Mouse (Mus musculus) lung, embryonic 14.5 days (tissue): Measurements from ENCODE around the gene Ubash3a. TPM values are rescaled to one million over a fixed set of nuclear protein-coding genes. Genes with fewer than 3 reads are reported as not detected.

ENCODE experiments used
- ATAC-seq: fragments of 200-750 bp; cut with Nextera tagmentation; 2 replicates; pipeline ENCODE4 v1.8.0; 2017; ENCODE audit warnings: mild to moderate bottlenecking, moderate TSS enrichment, moderate library complexity; ENCODE audit not compliant: insufficient read depth
- DNase-seq: peaks from one replicate; pipeline ENCODE4 v3.0.0-alpha.2; 2015
- H3K27ac ChIP-seq: fragments of 300-500 bp; sonication (generic); 2 replicates; pipeline ENCODE4 v1.5.1; 2014; ENCODE audit warnings: low read depth, mild to moderate bottlenecking, moderate library complexity
- H3K27me3 ChIP-seq: fragments of 300-500 bp; sonication (generic); 2 replicates; pipeline ENCODE4 v1.6.1; 2014; ENCODE audit warnings: low read length, control low read depth; ENCODE audit not compliant: insufficient read depth
- H3K36me3 ChIP-seq: fragments of 300-500 bp; sonication (generic); 2 replicates; pipeline ENCODE4 v1.6.1; 2014; ENCODE audit warnings: control low read depth; ENCODE audit not compliant: insufficient read depth
- H3K4me1 ChIP-seq: fragments of 300-500 bp; sonication (generic); 2 replicates; pipeline ENCODE4 v1.6.1; 2014; ENCODE audit warnings: antibody characterized with exemption, control low read depth; ENCODE audit not compliant: insufficient read depth
- H3K4me2 ChIP-seq: fragments of 300-500 bp; sonication (generic); 2 replicates; pipeline ENCODE4 v1.6.1; 2014; ENCODE audit warnings: mild to moderate bottlenecking
- H3K4me3 ChIP-seq: fragments of 300-500 bp; sonication (generic); 2 replicates; pipeline ENCODE4 v1.5.1; 2014; ENCODE audit warnings: low read depth, low read length
- H3K9ac ChIP-seq: fragments of 300-500 bp; sonication (generic); 2 replicates; pipeline ENCODE4 v1.6.1; 2014
- H3K9me3 ChIP-seq: fragments of 300-500 bp; sonication (generic); 2 replicates; pipeline ENCODE4 v1.6.1; 2016; ENCODE audit warnings: low read depth, low read length, control low read depth
- CTCF ChIP-seq: IDR thresholded peaks from 2 replicates; pipeline ENCODE4 v1.5.1; 2016; ENCODE audit warnings: antibody characterized with exemption, low read depth
- WGBS: fragments of 180-500 bp; shearing (Covaris S2); extraction: QIAGEN DNeasy Blood & Tissue Kit; methylation state at CpG from one replicate; pipeline ENCODE4 v1.1.7; 2014; 5-methylcytosine and 5-hydroxymethylcytosine counted together
- polyA plus RNA-seq: library from polyadenylated mRNA; unstranded; fragments of >200 nt; fragmentation: Nextera tagmentation; extraction: Ambion mirVana; gene quantifications from 2 replicates; pipeline ENCODE4 v1.2.1, GENCODE M21; 2014

Ubash3a gene
- polyA plus RNA-seq: 0.26 and 0.64 TPM in 2 replicates

- H3K4me1 ChIP-seq: no peaks in the 10 kb centered on the region
- no peak within 1 kb of the TSS for H3K27ac ChIP-seq
- H3K4me3 ChIP-seq: no peak within 1 kb of the TSS
- H3K9me3 ChIP-seq: no peaks in the 10 kb centered on the region
- no peaks in the 10 kb centered on the region for H3K36me3 ChIP-seq
- 46% methylated on average over 12 of the region's 12 CpGs for WGBS
- H3K9ac ChIP-seq: no peak within 1 kb of the TSS
- no peak within 1 kb of the TSS for H3K4me2 ChIP-seq
- no peak for DNase-seq
- no peak for ATAC-seq
- TF ChIP-seq CTCF: no peak
- no peaks in the 10 kb centered on the region for H3K27me3 ChIP-seq
These were observed at the start of gene Ubash3a for GRCm38 (mm10) chr17:31207771-31208334. Gene Ubash3a, plus strand, starts transcription at chr17:31207873.

GRCm38 (mm10) chr17:31157921-31158320 lies 49.8 kb upstream of the Ubash3a start:
- DNase-seq (no peak), ATAC-seq (no peak)
- WGBS: 66% methylated on average over 6 of the region's 6 CpGs
- Histone ChIP-seq H3K4me2 (no peak overlapping the region), H3K36me3 (no peaks in the 10 kb centered on the region), H3K27me3 (no peaks in the 10 kb centered on the region), H3K4me1 (no peaks in the 10 kb centered on the region), H3K27ac (no peak overlapping the region), H3K4me3 (no peak overlapping the region), H3K9ac (no peak overlapping the region), H3K9me3 (no peaks in the 10 kb centered on the region)
- no peak for TF ChIP-seq CTCF

GRCm38 (mm10) chr17:31160291-31160690 lies 47.4 kb upstream of the Ubash3a start:
- TF ChIP-seq CTCF: no peak
- no peaks in the 10 kb centered on the region for H3K4me1 ChIP-seq
- no peak overlapping the region for H3K27ac ChIP-seq
- DNase-seq: no peak
- H3K27me3 ChIP-seq: no peaks in the 10 kb centered on the region
- 83% methylated on average over 4 of the region's 4 CpGs for WGBS
- H3K9ac ChIP-seq: no peak overlapping the region
- no peaks in the 10 kb centered on the region for H3K9me3 ChIP-seq
- H3K4me3 ChIP-seq: no peak overlapping the region
- H3K4me2 ChIP-seq: no peak overlapping the region
- no peaks in the 10 kb centered on the region for H3K36me3 ChIP-seq
- no peak for ATAC-seq

GRCm38 (mm10) chr17:31162607-31163006 lies 45.1 kb upstream of the Ubash3a start:
- no peaks in the 10 kb centered on the region for H3K4me1 ChIP-seq
- WGBS: 79% methylated on average over 12 of the region's 12 CpGs
- H3K36me3 ChIP-seq: no peaks in the 10 kb centered on the region
- ATAC-seq (no peak), DNase-seq (no peak)
- no peak for TF ChIP-seq CTCF
- H3K27me3 ChIP-seq: no peaks in the 10 kb centered on the region
- no peak overlapping the region for H3K27ac ChIP-seq
- no peak overlapping the region for H3K9ac ChIP-seq
- no peak overlapping the region for H3K4me3 ChIP-seq
- no peaks in the 10 kb centered on the region for H3K9me3 ChIP-seq
- H3K4me2 ChIP-seq: no peak overlapping the region

- Histone ChIP-seq H3K4me3 (no peak overlapping the region), H3K27ac (no peak overlapping the region), H3K4me1 (no peaks in the 10 kb centered on the region), H3K4me2 (no peak overlapping the region), H3K9ac (no peak overlapping the region), H3K36me3 (no peaks in the 10 kb centered on the region), H3K9me3 (no peaks in the 10 kb centered on the region), H3K27me3 (no peaks in the 10 kb centered on the region)
- 76% methylated on average over 2 of the region's 2 CpGs for WGBS
- no peak for ATAC-seq
- no peak for TF ChIP-seq CTCF
- no peak for DNase-seq
These were observed 43.9 kb upstream of the Ubash3a start for GRCm38 (mm10) chr17:31163821-31164220.

GRCm38 (mm10) chr17:31165127-31165526 lies 42.5 kb upstream of the Ubash3a start, which contains the start of gene Tff1:
Gene Tff1, minus strand, starts transcription at chr17:31165277.
- Histone ChIP-seq H3K4me1 (no peaks in the 10 kb centered on the region; the same call in 1 of the 2 replicates), H3K9ac (no peak within 1 kb of the TSS), H3K27ac (no peak within 1 kb of the TSS), H3K4me3 (no peak within 1 kb of the TSS), H3K36me3 (no peaks in the 10 kb centered on the region), H3K4me2 (no peak within 1 kb of the TSS), H3K9me3 (no peaks in the 10 kb centered on the region), H3K27me3 (no peaks in the 10 kb centered on the region)
- DNase-seq (no peak), ATAC-seq (no peak)
- no peak for TF ChIP-seq CTCF
- WGBS: 67% methylated on average over 6 of the region's 6 CpGs

- Histone ChIP-seq H3K27me3 (no peaks in the 10 kb centered on the region), H3K4me1 (no peaks in the 10 kb centered on the region; the same call in 1 of the 2 replicates), H3K4me2 (no peak overlapping the region), H3K36me3 (no peaks in the 10 kb centered on the region), H3K9ac (no peak overlapping the region), H3K9me3 (no peaks in the 10 kb centered on the region), H3K27ac (no peak overlapping the region), H3K4me3 (no peak overlapping the region)
- WGBS: 63% methylated on average over 5 of the region's 5 CpGs
- DNase-seq (no peak), ATAC-seq (no peak)
- TF ChIP-seq CTCF: no peak
These were observed 37.9 kb upstream of the Ubash3a start for GRCm38 (mm10) chr17:31169796-31170195.
